Mouse (Mus musculus) myocyte (in vitro differentiated cells): ENCODE measurements around the gene Wdr82.

ENCODE experiments used
- MYOD1 ChIP-seq, 3 experiments: IDR thresholded peaks; one replicate each; pipeline ENCODE4 v1.6.1; 2011; ENCODE audit warnings: control low read depth in 2 of 3, low read depth in 2 of 3, mild to moderate bottlenecking in 2 of 3, moderate library complexity in 1 of 3; ENCODE audit not compliant: insufficient read length in 2 of 3, control insufficient read depth in 1 of 3
- MYOG ChIP-seq, 3 experiments: IDR thresholded peaks; one replicate each; pipeline ENCODE4 v1.6.1; 2011; ENCODE audit warnings: control low read depth in 2 of 3, low read depth in 2 of 3, mild to moderate bottlenecking in 2 of 3; ENCODE audit not compliant: insufficient read length in 2 of 3, control insufficient read depth in 1 of 3, insufficient read depth in 1 of 3
- POLR2A ChIP-seq: IDR thresholded peaks from one replicate; pipeline ENCODE4 v1.6.1; 2011; ENCODE audit warnings: low read depth, mild to moderate bottlenecking, control low read depth, moderate library complexity; ENCODE audit not compliant: insufficient read length
- POLR2AphosphoS2 ChIP-seq: IDR thresholded peaks from one replicate; pipeline ENCODE4 v1.6.1; 2011; ENCODE audit warnings: low read depth, control low read depth; ENCODE audit not compliant: insufficient read length
- SRF ChIP-seq: IDR thresholded peaks from one replicate; pipeline ENCODE4 v1.6.1; 2011; ENCODE audit warnings: low read depth; ENCODE audit not compliant: control insufficient read depth, insufficient read length
- USF1 ChIP-seq: IDR thresholded peaks from one replicate; pipeline ENCODE4 v1.6.1; 2011; ENCODE audit warnings: low read depth, mild to moderate bottlenecking, control low read depth, moderate library complexity

- TF ChIP-seq USF1 (no peak), SRF (no peak), POLR2A (no peak), MYOG (IDR thresholded peaks at IDR 0.05; ENCODE audit: control insufficient read depth in 1 of 3, insufficient read depth in 1 of 3, insufficient read length in 2 of 3, low read depth in 2 of 3) (no peak), POLR2AphosphoS2 (no peak), MYOD1 (IDR thresholded peaks at IDR 0.05; ENCODE audit: control insufficient read depth in 1 of 3, insufficient read length in 2 of 3, low read depth in 2 of 3) (no peak)
Measured at GRCm38 (mm10) chr9:106205713-106206290, 35.1 kb downstream of the Wdr82 start.
